Mouse (Mus musculus) limb, embryonic 13.5 days (tissue): ENCODE measurements around the gene Ccdc114. TPM values are rescaled to one million over a fixed set of nuclear protein-coding genes. Genes with fewer than 3 reads are reported as not detected.
"Not testable (repeated sequence)": the region's sequence is repeated elsewhere in the genome, so short reads cannot be mapped to it uniquely, and the experiment has no call there.

Experiments
- ATAC-seq: fragments of 200-750 bp; cut with Nextera tagmentation; 2 replicates; pipeline ENCODE4 v1.8.0; 2017; ENCODE audit warnings: low read depth, moderate number of reproducible peaks, moderate TSS enrichment; ENCODE audit not compliant: low FRiP score
- H3K27ac ChIP-seq: fragments of 300-500 bp; sonication (generic); 2 replicates; pipeline ENCODE4 v1.5.1; 2015; ENCODE audit warnings: inconsistent platforms, mild to moderate bottlenecking, moderate library complexity
- H3K27me3 ChIP-seq: fragments of 300-500 bp; sonication (generic); 2 replicates; pipeline ENCODE4 v1.6.1; 2015; ENCODE audit warnings: mild to moderate bottlenecking, inconsistent platforms
- H3K36me3 ChIP-seq: fragments of 300-500 bp; sonication (generic); 2 replicates; pipeline ENCODE4 v1.6.1; 2015; ENCODE audit warnings: inconsistent platforms, mild to moderate bottlenecking, moderate library complexity
- H3K4me1 ChIP-seq: fragments of 300-500 bp; sonication (generic); 2 replicates; pipeline ENCODE4 v1.6.1; 2015; ENCODE audit warnings: inconsistent platforms
- H3K4me2 ChIP-seq: fragments of 300-500 bp; sonication (generic); replicated peaks from 2 replicates; pipeline ENCODE4 v1.6.1; 2015; ENCODE audit warnings: inconsistent platforms, mild to moderate bottlenecking, moderate library complexity
- H3K4me3 ChIP-seq: fragments of 300-500 bp; sonication (generic); 2 replicates; pipeline ENCODE4 v1.5.1; 2015; ENCODE audit warnings: moderate library complexity, mild to moderate bottlenecking, inconsistent platforms
- H3K9ac ChIP-seq: fragments of 300-500 bp; sonication (generic); 2 replicates; pipeline ENCODE4 v1.6.1; 2015; ENCODE audit warnings: mild to moderate bottlenecking, inconsistent platforms
- H3K9me3 ChIP-seq: fragments of 300-500 bp; sonication (generic); 2 replicates; pipeline ENCODE4 v1.6.1; 2016; ENCODE audit warnings: inconsistent platforms
- WGBS: fragments of 180-500 bp; shearing (Covaris S2); methylation state at CpG from one replicate; pipeline ENCODE4 v1.1.7; 2015; 5-methylcytosine and 5-hydroxymethylcytosine counted together
- polyA plus RNA-seq: library from polyadenylated mRNA; unstranded; fragments of >200 nt; fragmentation: Nextera tagmentation; extraction: Ambion mirVana; gene quantifications from 2 replicates; pipeline ENCODE4 v1.2.1, GENCODE M21; 2015

Gene Ccdc114
- polyA plus RNA-seq, 1 experiment from 2014 or later: 4.8 TPM

GRCm38 (mm10) chr7:45941986-45942385 is 18.1 kb downstream of the Ccdc114 start:
- Histone ChIP-seq H3K4me2 (no peak overlapping the region), H3K36me3 (no peaks in the 10 kb centered on the region), H3K9ac (no peak overlapping the region), H3K27ac (no peak overlapping the region), H3K4me3 (no peak overlapping the region), H3K27me3 (no peaks in the 10 kb centered on the region), H3K4me1 (no peaks in the 10 kb centered on the region), H3K9me3 (no peaks in the 10 kb centered on the region)
- 76% methylated on average over 9 of the region's 9 CpGs for WGBS
- ATAC-seq: no peak

- not testable (repeated sequence) for ATAC-seq
- 75% methylated on average over 1 of the region's 1 CpGs for WGBS
Observed at GRCm38 (mm10) chr7:45943280-45943679, 19.4 kb downstream of the Ccdc114 start.

GRCm38 (mm10) chr7:45949061-45949460 is 25.2 kb downstream of the Ccdc114 start:
- WGBS: 78% methylated on average over 4 of the region's 4 CpGs
- Histone ChIP-seq H3K4me3 (no peak overlapping the region), H3K27me3 (no peaks in the 10 kb centered on the region), H3K4me2 (no peak overlapping the region), H3K36me3 (no peaks in the 10 kb centered on the region), H3K27ac (no peak overlapping the region), H3K9me3 (no peaks in the 10 kb centered on the region), H3K9ac (no peak overlapping the region), H3K4me1 (no peaks in the 10 kb centered on the region)
- no peak for ATAC-seq

More at GRCm38 (mm10) chr7:45943280-45943679, 19.4 kb downstream of the Ccdc114 start:
- H3K36me3 ChIP-seq, H3K4me1 ChIP-seq, H3K27me3 ChIP-seq, H3K4me3 ChIP-seq, H3K9ac ChIP-seq, H3K9me3 ChIP-seq, H3K4me2 ChIP-seq, H3K27ac ChIP-seq: not testable (repeated sequence)

GRCm38 (mm10) chr7:45956611-45957010 is 32.7 kb downstream of the Ccdc114 start:
- Histone ChIP-seq H3K9ac (no peak overlapping the region), H3K4me2 (no peak overlapping the region), H3K36me3 (no peaks in the 10 kb centered on the region), H3K9me3 (no peaks in the 10 kb centered on the region), H3K27me3 (no peaks in the 10 kb centered on the region), H3K27ac (no peak overlapping the region), H3K4me3 (no peak overlapping the region), H3K4me1 (no peaks in the 10 kb centered on the region)
- 60% methylated on average over 4 of the region's 4 CpGs for WGBS
- no peak for ATAC-seq

- no peaks in the 10 kb centered on the region for H3K4me1 ChIP-seq
- no peak overlapping the region for H3K9ac ChIP-seq
- H3K36me3 ChIP-seq: no peaks in the 10 kb centered on the region
- H3K27me3 ChIP-seq: 0 out of 2 replicates have a peak, but pooled peaks cover 5% of the 10 kb centered on the region
- no peak overlapping the region for H3K4me3 ChIP-seq
- no peak for ATAC-seq
- H3K27ac ChIP-seq: no peak overlapping the region
- WGBS: 80% methylated on average over 11 of the region's 11 CpGs
- H3K9me3 ChIP-seq: no peaks in the 10 kb centered on the region
- no peak overlapping the region for H3K4me2 ChIP-seq
Observed at GRCm38 (mm10) chr7:45971831-45972723, 48.2 kb downstream of the Ccdc114 start.

DNA sequence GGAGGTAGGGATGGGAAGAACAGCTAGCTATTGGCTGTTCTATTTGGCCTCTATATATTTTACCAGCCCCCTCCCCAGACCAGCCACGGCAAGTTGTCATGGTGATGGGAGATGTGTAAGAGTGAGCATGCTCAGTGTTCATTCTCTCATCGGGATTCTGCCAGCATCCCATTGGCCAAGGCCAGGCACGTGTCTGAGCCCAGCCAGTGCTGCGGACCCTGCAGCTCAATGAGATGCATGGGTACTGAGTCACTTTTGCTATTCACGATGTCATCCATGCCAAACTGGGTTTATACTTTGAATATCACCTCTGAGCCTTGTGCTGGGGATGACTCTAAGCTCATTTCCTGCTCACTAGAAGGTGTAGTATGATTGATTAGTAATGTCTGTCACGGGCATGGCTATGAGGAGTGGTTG is 49.4 kb downstream of the Ccdc114 start:
- no peak for ATAC-seq
- H3K4me2 ChIP-seq: no peak overlapping the region
- WGBS: 82% methylated on average over 6 of the region's 6 CpGs
- 0 out of 2 replicates have a peak, but pooled peaks cover under 1% of the 10 kb centered on the region for H3K27me3 ChIP-seq
- no peak overlapping the region for H3K9ac ChIP-seq
- no peak overlapping the region for H3K27ac ChIP-seq
- H3K9me3 ChIP-seq: no peaks in the 10 kb centered on the region
- H3K4me3 ChIP-seq: no peak overlapping the region
- H3K4me1 ChIP-seq: no peaks in the 10 kb centered on the region
- no peaks in the 10 kb centered on the region for H3K36me3 ChIP-seq

- H3K36me3 ChIP-seq: no peaks in the 10 kb centered on the region
- no peaks in the 10 kb centered on the region for H3K4me1 ChIP-seq
- no peaks in the 10 kb centered on the region for H3K27me3 ChIP-seq
- no peak for ATAC-seq
- H3K27ac ChIP-seq: no peak overlapping the region
- no peak overlapping the region for H3K9ac ChIP-seq
- H3K4me2 ChIP-seq: no peak overlapping the region
- H3K9me3 ChIP-seq: no peaks in the 10 kb centered on the region
- WGBS: 62% methylated on average over 6 of the region's 6 CpGs
- H3K4me3 ChIP-seq: no peak overlapping the region
Observed at GRCm38 (mm10) chr7:45974103-45974502, 50.2 kb downstream of the Ccdc114 start.

GRCm38 (mm10) chr7:45974512-45974911 is 50.6 kb downstream of the Ccdc114 start:
- no peak for ATAC-seq
- no peaks in the 10 kb centered on the region for H3K27me3 ChIP-seq
- no peaks in the 10 kb centered on the region for H3K36me3 ChIP-seq
- H3K4me1 ChIP-seq: no peaks in the 10 kb centered on the region
- H3K4me2 ChIP-seq: no peak overlapping the region
- 60% methylated on average over 6 of the region's 6 CpGs for WGBS
- no peak overlapping the region for H3K27ac ChIP-seq
- H3K4me3 ChIP-seq: no peak overlapping the region
- H3K9me3 ChIP-seq: no peaks in the 10 kb centered on the region
- H3K9ac ChIP-seq: no peak overlapping the region

DNA sequence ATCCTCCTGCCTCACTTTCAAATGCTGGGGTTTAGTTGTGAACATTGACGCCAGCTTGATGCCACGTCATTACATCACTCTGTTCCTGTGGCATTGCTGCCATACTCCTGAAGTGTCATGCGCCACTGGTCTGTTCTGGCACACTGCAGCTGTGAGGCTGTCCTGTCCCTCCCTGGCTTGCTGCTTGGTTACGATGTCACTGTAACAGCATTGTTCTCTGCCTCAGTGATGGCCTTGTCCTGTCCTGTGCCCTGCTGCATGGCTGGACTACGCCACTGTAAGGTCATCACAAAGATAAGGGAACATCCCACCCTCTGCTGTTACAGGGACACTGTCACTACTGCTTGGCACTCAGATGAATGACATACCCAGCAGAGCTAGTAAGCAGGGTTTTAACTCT is 57.7 kb downstream of the Ccdc114 start:
- H3K9ac ChIP-seq: no peak overlapping the region
- no peaks in the 10 kb centered on the region for H3K4me1 ChIP-seq
- no peaks in the 10 kb centered on the region for H3K9me3 ChIP-seq
- ATAC-seq: no peak
- 83% methylated on average over 5 of the region's 5 CpGs for WGBS
- no peak overlapping the region for H3K27ac ChIP-seq
- H3K27me3 ChIP-seq: no peaks in the 10 kb centered on the region
- H3K4me2 ChIP-seq: no peak overlapping the region
- H3K4me3 ChIP-seq: no peak overlapping the region
- no peaks in the 10 kb centered on the region for H3K36me3 ChIP-seq

DNA sequence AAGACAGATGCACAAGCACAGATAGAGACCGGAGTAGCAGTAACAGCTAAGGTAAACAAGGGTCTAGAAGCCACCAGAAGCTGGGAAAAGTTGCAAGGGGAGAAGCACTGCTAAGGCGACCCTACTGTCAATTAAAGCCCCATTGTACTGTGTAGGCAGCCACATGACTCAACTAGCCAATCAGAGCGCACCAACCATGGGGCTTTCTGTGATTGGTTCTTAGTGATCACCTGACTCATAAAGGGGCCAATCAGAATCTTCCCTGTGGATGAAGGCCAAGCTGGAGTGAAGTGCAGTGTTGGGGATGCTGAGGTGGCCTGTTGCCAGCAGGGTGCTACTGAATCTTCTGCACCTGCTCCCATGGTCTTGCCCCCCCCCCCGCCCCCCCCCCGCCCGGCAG is 63.0 kb downstream of the Ccdc114 start:
- Histone ChIP-seq H3K9me3 (no peaks in the 10 kb centered on the region), H3K27me3 (no peaks in the 10 kb centered on the region), H3K4me2 (no peak overlapping the region), H3K4me3 (no peak overlapping the region), H3K27ac (no peak overlapping the region), H3K9ac (no peak overlapping the region), H3K36me3 (no peaks in the 10 kb centered on the region), H3K4me1 (no peaks in the 10 kb centered on the region)
- WGBS: 69% methylated on average over 6 of the region's 6 CpGs
- no peak for ATAC-seq

DNA sequence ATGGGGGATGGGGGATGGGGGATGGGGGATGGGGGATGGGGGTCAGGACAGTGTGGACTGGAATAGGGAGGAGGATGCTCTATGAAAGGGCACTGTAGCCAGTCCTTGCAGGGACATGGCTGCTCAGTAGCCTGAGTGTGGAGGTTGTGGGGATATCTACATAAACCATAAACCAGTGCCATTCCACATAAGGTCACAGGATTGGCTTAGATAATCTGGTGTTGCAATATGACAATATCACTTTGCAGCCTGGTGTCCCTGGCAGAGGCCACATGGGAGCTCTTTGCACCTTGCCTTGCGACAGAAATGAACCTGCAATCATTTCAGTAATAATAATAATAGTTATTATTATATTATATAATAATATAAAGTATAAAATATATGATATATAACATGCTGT is 64.5 kb downstream of the Ccdc114 start:
- Histone ChIP-seq H3K27ac (no peak overlapping the region), H3K4me2 (no peak overlapping the region), H3K9me3 (no peaks in the 10 kb centered on the region), H3K4me1 (no peaks in the 10 kb centered on the region), H3K27me3 (no peaks in the 10 kb centered on the region), H3K36me3 (no peaks in the 10 kb centered on the region), H3K9ac (no peak overlapping the region), H3K4me3 (no peak overlapping the region)
- no peak for ATAC-seq
- 89% methylated on average over 1 of the region's 1 CpGs for WGBS

DNA sequence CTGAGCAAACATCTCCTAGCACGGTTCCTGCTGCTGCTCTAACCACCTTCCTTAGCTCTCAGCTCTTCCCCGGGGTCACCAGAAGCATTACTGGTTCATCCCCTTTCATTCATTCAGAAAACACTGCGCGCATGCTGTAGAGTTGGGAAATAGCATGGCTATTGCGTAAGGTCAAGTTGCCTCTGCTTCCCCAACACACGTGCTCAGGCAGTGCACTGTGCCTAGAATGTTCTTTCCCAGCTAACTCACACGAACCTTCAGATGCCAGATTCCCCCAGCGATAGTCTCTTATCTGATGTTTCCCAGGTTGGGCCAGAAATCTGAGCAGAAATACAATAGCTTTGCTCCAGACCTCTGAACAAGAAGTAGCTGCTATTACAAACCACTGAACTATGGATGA is 68.6 kb downstream of the Ccdc114 start:
- Histone ChIP-seq H3K27ac (no peak overlapping the region), H3K36me3 (no peaks in the 10 kb centered on the region), H3K9ac (no peak overlapping the region), H3K4me2 (no peak overlapping the region), H3K27me3 (no peaks in the 10 kb centered on the region), H3K4me3 (no peak overlapping the region), H3K9me3 (no peaks in the 10 kb centered on the region), H3K4me1 (no peaks in the 10 kb centered on the region)
- WGBS: 87% methylated on average over 8 of the region's 8 CpGs
- no peak for ATAC-seq
